Mouse (Mus musculus) c-Kit-negative CD71-positive TER-119-positive erythroid progenitor cells, embryonic 14.5 days (primary cell): ENCODE measurements around the gene Tnfrsf14.

ENCODE experiments used
- DNase-seq: peaks from one replicate; pipeline ENCODE4 v3.0.0-alpha.2; 2013; ENCODE audit warnings: low read depth, low spot score

The Tnfrsf14 gene

DNA sequence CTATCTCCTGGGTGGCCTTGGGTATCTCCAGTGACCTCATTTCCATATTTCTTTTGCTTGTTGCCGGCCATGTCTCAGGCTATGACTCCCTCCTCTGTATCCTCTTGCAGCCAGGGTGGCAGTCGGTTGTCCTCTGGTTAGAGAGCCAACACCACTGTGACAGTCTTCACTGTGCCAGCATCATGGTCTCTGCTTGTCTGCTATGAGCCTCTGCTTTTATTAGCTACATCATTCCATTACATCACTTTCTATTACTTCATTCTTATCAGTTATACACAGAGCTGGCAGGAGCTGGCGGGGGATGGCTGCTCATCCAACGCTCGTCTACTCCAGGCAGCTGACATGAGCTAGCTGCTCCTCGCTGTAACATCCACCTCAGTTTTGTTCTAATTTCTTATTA lies 47.6 kb downstream of the Tnfrsf14 start:
- DNase-seq, result peak; percentile 63

DNA sequence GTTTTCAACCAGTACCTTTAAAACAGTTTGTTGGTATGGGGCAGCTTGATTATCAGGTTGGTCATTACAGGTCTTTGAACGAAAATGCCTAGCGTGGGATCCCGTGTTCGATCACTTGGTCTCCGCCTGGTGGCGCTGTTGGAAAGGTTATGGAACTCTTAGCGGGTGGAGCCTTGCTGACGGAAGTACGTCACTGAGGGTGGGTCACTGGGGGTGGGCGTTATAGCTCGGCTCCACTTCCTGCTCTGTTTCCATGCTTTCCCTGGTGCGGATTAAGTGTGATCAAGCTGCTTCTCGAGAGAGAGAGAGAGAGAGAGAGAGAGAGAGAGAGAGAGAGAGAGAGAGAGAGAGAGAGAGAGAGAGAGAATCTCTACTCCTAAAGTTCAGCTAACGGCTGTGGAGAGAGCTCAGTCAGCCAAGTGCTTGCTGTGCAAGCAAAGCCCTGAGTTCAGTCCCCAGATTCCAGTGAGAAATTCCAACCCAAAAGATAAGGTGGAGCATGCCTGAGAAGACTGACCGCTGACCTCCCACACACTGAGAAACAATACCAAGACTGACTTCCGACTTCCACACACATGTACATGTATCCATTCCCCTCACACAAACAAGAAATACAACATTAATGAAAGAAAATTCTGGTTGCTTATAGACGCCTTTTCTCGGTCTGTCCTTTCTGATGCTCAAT lies 50.4 kb downstream of the Tnfrsf14 start:
- peak; percentile 94 for DNase-seq

DNA sequence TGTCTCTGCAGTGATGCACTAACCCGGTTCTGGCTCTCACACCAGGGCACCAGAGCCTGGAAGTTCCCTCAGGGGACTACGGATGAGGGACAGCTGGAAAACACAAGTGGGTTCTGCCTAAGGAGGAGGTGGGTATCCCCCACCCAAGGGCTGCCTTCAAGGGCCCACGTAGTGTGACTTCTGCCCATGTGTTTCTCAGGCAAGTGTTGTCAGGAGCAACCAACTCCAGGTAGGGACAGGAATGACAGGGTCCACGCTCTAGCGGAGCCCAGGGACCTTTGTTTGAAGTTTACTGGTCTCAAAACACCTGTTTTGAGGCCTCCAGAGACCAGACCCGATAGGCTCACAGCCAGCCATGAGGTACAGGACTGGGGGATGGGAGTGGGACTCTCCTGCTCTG lies 55.2 kb downstream of the Tnfrsf14 start:
- no peak for DNase-seq
